Mouse (Mus musculus): ENCODE measurements at regions not wholly inside any gene's neighbourhood (a gene's known extent, or its start where the extent isn't known, plus 50 kb on each side); places are given as distances from the start of the nearest gene placed in this dataset.

- no peak for DNase-seq (ENCODE audit: low read depth, low spot score)
Measured at GRCm38 (mm10) chr3:10697698-10698452, 362.4 kb upstream of the Gm38303 start.

DNA sequence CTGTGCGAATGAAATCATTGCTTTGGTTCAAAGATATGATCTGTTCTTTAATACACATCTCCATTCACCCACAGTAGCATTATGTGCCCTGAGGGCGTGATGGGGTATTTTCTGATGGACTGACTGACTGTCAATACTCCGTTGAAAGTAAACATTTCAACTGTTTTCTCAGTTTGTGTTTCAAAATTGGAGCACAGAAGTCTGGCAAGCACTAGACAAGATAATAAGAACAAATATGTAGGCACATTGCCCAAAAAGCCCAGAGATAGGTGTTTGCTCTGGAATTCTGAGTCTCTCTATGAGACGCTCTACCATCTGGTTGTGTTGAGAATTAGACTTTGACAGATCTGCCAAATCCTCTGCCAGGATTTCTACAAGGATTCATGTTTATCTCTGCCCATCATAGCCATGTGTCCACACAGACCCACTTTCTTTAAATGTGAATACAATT, 350.0 kb upstream of the Gm38303 start:
- no peak for DNase-seq (ENCODE audit: low read depth, low spot score)

GRCm38 (mm10) chr3:10684885-10685500, 349.5 kb upstream of the Gm38303 start:
- peak; percentile 2 for DNase-seq (ENCODE audit: low read depth, low spot score)

DNA sequence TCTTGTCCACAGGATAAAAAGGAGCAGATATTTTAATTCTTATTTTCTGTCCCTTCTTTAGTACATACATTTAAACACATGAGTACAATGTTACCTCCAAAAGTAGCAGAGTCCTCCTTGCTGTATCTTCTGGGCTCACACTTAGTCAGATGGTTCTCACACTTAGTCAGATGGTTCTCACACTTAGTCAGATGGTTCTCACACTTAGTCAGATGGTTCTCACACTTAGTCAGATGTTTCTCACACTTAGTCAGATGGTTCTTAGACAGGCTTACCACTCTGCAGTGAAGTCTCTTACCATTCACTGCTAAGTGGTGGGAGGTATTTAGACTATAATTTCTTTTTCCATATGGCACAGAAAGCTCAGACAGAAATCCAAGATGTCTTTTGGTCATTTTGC, 346.5 kb upstream of the Gm38303 start:
- DNase-seq (ENCODE audit: low read depth, low spot score) = no peak

DNA sequence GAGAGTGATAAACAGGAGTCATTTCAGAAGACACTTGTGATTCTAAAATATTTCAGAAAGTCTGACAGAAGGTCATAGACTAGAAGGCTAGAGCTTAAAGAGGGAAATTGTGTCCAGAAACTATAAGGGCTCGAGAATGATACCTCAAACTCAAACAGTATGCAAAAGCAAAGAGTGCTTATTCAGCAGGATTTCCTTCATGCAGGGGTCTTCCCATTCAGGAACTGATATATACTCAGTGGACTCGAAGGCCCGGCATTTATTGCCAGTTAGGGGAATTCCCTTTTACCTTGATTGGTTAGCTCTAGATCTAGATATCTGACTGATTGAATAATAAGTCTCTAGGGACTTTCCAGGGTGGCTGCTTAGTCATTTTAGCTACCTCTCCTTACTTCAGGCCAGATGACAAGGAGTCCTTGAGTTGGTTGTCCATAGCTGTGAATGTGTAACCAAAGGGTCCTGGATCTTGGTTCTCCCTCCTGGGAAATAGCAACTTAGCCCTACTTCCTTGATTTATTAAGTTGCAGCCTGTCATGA, 312.6 kb upstream of the Gm38303 start:
- no peak for DNase-seq (ENCODE audit: low read depth, low spot score)

Data from A20 (cell line).